Mouse (Mus musculus) duodenum, adult 2 months (tissue): ENCODE data around the gene Opn1mw. TPM values are rescaled to one million over a fixed set of nuclear protein-coding genes. Genes with fewer than 3 reads are reported as not detected.

Experiments used
- polyA plus RNA-seq: library from polyadenylated mRNA; depleted of rRNA; stranded (reverse); fragments of >200 nt; gene quantifications from 2 replicates; pipeline ENCODE4 v1.2.3, GENCODE M21; 2012; ENCODE audit warnings: low replicate concordance; rRNA removed

Opn1mw gene
- polyA plus RNA-seq, result not detected in 2 replicates

DNA sequence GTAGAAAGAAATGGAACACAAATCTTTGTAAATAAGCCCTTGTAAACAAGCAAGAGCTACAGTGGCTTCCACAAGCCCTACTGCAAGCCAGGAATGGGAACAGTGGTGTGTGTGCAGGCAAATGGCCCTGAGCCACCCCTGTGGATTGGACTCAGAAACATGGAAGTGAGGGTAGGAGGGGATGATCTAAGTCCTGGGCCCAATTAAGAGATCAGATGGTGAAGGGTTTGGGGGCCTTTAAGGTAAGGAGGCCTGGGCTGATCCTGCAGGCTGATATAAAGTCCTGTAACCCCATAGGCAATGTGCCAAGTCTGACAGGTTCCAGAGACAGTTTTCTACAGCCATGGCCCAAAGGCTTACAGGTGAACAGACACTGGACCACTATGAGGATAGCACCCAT, at the start of gene Opn1mw:
Opn1mw (plus strand) TSS at position 301 of the 400 bp plus-strand sequence.

GRCm38 (mm10) chrX:74135263-74135662, 8.0 kb downstream of the Opn1mw start, which contains the start of gene Mecp2:
Mecp2 (minus strand) TSS chrX:74135363.

GRCm38 (mm10) chrX:74167738-74168137, 40.5 kb downstream of the Opn1mw start, which contains the start of gene Tex28:
Tex28 (minus strand) TSS chrX:74167838.

GRCm38 (mm10) chrX:74176959-74177358, 49.7 kb downstream of the Opn1mw start, which contains the start of gene Tktl1:
Tktl1 (plus strand) TSS chrX:74177259.

Other genes starting within 250 kb of the Opn1mw start
- 0.12 TPM in 1 of 2 replicates, not detected in the other for gene Avpr2, start 235.4 kb upstream of the Opn1mw start, polyA plus RNA-seq
- 8.4 and 14.6 TPM in 2 replicates for gene L1cam, start 231.4 kb upstream of the Opn1mw start, polyA plus RNA-seq
- 13.0 and 26.2 TPM in 2 replicates for gene Arhgap4, start 205.6 kb upstream of the Opn1mw start, polyA plus RNA-seq
- gene Naa10, start 205.5 kb upstream of the Opn1mw start, polyA plus RNA-seq, result 45.3 and 49.0 TPM in 2 replicates
- gene Renbp, start 196.6 kb upstream of the Opn1mw start, polyA plus RNA-seq, result 1.5 and 1.6 TPM in 2 replicates
- gene Hcfc1, start 161.1 kb upstream of the Opn1mw start, polyA plus RNA-seq, result 32.2 and 81.2 TPM in 2 replicates
- gene Irak1, start 103.5 kb upstream of the Opn1mw start, polyA plus RNA-seq, result 62.8 and 156 TPM in 2 replicates
- 1.9 and 2.2 TPM in 2 replicates for gene Mecp2, start 7.9 kb downstream of the Opn1mw start, polyA plus RNA-seq
- not detected in 2 replicates for gene Tex28, start 40.4 kb downstream of the Opn1mw start, polyA plus RNA-seq
- not detected in 2 replicates for gene Tktl1, start 49.8 kb downstream of the Opn1mw start, polyA plus RNA-seq
- 252 and 315 TPM in 2 replicates for gene Flna, start 122.4 kb downstream of the Opn1mw start, polyA plus RNA-seq
- gene Emd, start 127.2 kb downstream of the Opn1mw start, polyA plus RNA-seq, result 32.5 and 51.7 TPM in 2 replicates
- 597 and 840 TPM in 2 replicates for gene Rpl10, start 143.3 kb downstream of the Opn1mw start, polyA plus RNA-seq
- gene Taz, start 154.4 kb downstream of the Opn1mw start, polyA plus RNA-seq, result 68.3 and 76.5 TPM in 2 replicates
- 13.5 and 14.5 TPM in 2 replicates for gene Dnase1l1, start 154.9 kb downstream of the Opn1mw start, polyA plus RNA-seq
- 124 and 181 TPM in 2 replicates for gene Atp6ap1, start 169.6 kb downstream of the Opn1mw start, polyA plus RNA-seq
- 40.2 and 70.9 TPM in 2 replicates for gene Gdi1, start 177.5 kb downstream of the Opn1mw start, polyA plus RNA-seq
- 6.0 and 7.8 TPM in 2 replicates for gene Fam50a, start 185.6 kb downstream of the Opn1mw start, polyA plus RNA-seq
- 2.7 and 6.4 TPM in 2 replicates for gene Plxna3, start 201.6 kb downstream of the Opn1mw start, polyA plus RNA-seq
- gene Lage3, start 226.2 kb downstream of the Opn1mw start, polyA plus RNA-seq, result 16.5 and 24.4 TPM in 2 replicates
- 32.7 and 36.9 TPM in 2 replicates for gene Ubl4a, start 245.8 kb downstream of the Opn1mw start, polyA plus RNA-seq
- 11.5 and 11.9 TPM in 2 replicates for gene Slc10a3, start 245.9 kb downstream of the Opn1mw start, polyA plus RNA-seq